Mouse (Mus musculus): ENCODE measurements around the gene Ccdc92b. TPM values are rescaled to one million over a fixed set of nuclear protein-coding genes. Genes with fewer than 3 reads are reported as not detected.

Gene Ccdc92b
- polyA plus RNA-seq, 1 experiment from 2014 or later, result 4.2 TPM

GRCm38 (mm10) chr11:74621974-74622669 is 2.7 kb downstream of the Ccdc92b start:
- H3K4me2 ChIP-seq (ENCODE audit: low read length), result no peak overlapping the region
- no peak overlapping the region for H3K9ac ChIP-seq (replicated peaks; ENCODE audit: low read length)
- peaks cover 6% of the 10 kb centered on the region; the same call in 1 of the 2 replicates for H3K4me1 ChIP-seq (ENCODE audit: control insufficient read depth, insufficient read depth, low read length)
- 77% methylated on average over 8 of the region's 8 CpGs for WGBS
- DNase-seq (no peak), ATAC-seq (ENCODE audit: low FRiP score, low TSS enrichment) (no peak)
- no peak overlapping the region for H3K4me3 ChIP-seq (replicated peaks; ENCODE audit: low read depth, low read length)
- H3K36me3 ChIP-seq (ENCODE audit: control insufficient read depth, insufficient read depth, low read length), result 0 out of 2 replicates have a peak, but pooled peaks cover 4% of the 10 kb centered on the region
- no peaks in the 10 kb centered on the region for H3K9me3 ChIP-seq (ENCODE audit: control insufficient read depth, low read length)
- H3K27me3 ChIP-seq (ENCODE audit: control insufficient read depth, insufficient read depth, low read length), result peaks cover 9% of the 10 kb centered on the region; the same call in 1 of the 2 replicates
- no peak overlapping the region for H3K27ac ChIP-seq (replicated peaks; ENCODE audit: low read depth, low read length)

- 0 out of 2 replicates have a peak, but pooled peaks cover 4% of the 10 kb centered on the region for H3K36me3 ChIP-seq (ENCODE audit: control insufficient read depth, insufficient read depth, low read length)
- DNase-seq (no peak), ATAC-seq (ENCODE audit: low FRiP score, low TSS enrichment) (no peak)
- 83% methylated on average over 6 of the region's 6 CpGs for WGBS
- H3K9me3 ChIP-seq (ENCODE audit: control insufficient read depth, low read length), result no peaks in the 10 kb centered on the region
- no peak overlapping the region for H3K4me2 ChIP-seq (ENCODE audit: low read length)
- H3K27ac ChIP-seq (replicated peaks; ENCODE audit: low read depth, low read length), result no peak overlapping the region
- H3K4me3 ChIP-seq (replicated peaks; ENCODE audit: low read depth, low read length), result no peak overlapping the region
- H3K27me3 ChIP-seq (ENCODE audit: control insufficient read depth, insufficient read depth, low read length), result peaks cover 7% of the 10 kb centered on the region; the same call in 1 of the 2 replicates
- peaks cover 6% of the 10 kb centered on the region; the same call in 1 of the 2 replicates for H3K4me1 ChIP-seq (ENCODE audit: control insufficient read depth, insufficient read depth, low read length)
- H3K9ac ChIP-seq (replicated peaks; ENCODE audit: low read length), result no peak overlapping the region
Observed at GRCm38 (mm10) chr11:74623693-74624092, 4.3 kb downstream of the Ccdc92b start.

GRCm38 (mm10) chr11:74625333-74625732 is 5.9 kb downstream of the Ccdc92b start:
- Histone ChIP-seq H3K9me3 (ENCODE audit: control insufficient read depth, low read length) (no peaks in the 10 kb centered on the region), H3K4me3 (replicated peaks; ENCODE audit: low read depth, low read length) (no peak overlapping the region), H3K9ac (replicated peaks; ENCODE audit: low read length) (no peak overlapping the region), H3K4me2 (ENCODE audit: low read length) (no peak overlapping the region), H3K27ac (replicated peaks; ENCODE audit: low read depth, low read length) (no peak overlapping the region), H3K36me3 (ENCODE audit: control insufficient read depth, insufficient read depth, low read length) (0 out of 2 replicates have a peak, but pooled peaks cover 4% of the 10 kb centered on the region), H3K4me1 (ENCODE audit: control insufficient read depth, insufficient read depth, low read length) (0 out of 2 replicates have a peak, but pooled peaks cover under 1% of the 10 kb centered on the region), H3K27me3 (ENCODE audit: control insufficient read depth, insufficient read depth, low read length) (no peaks in the 10 kb centered on the region)
- ATAC-seq (ENCODE audit: low FRiP score, low TSS enrichment) (no peak), DNase-seq (no peak)

GRCm38 (mm10) chr11:74627481-74627880 is 8.1 kb downstream of the Ccdc92b start:
- H3K36me3 ChIP-seq (ENCODE audit: control insufficient read depth, insufficient read depth, low read length), result 0 out of 2 replicates have a peak, but pooled peaks cover 4% of the 10 kb centered on the region
- H3K4me3 ChIP-seq (replicated peaks; ENCODE audit: low read depth, low read length), result no peak overlapping the region
- H3K27ac ChIP-seq (replicated peaks; ENCODE audit: low read depth, low read length), result no peak overlapping the region
- H3K4me1 ChIP-seq (ENCODE audit: control insufficient read depth, insufficient read depth, low read length), result no peaks in the 10 kb centered on the region
- 85% methylated on average over 3 of the region's 3 CpGs for WGBS
- DNase-seq, result no peak
- no peaks in the 10 kb centered on the region for H3K9me3 ChIP-seq (ENCODE audit: control insufficient read depth, low read length)
- no peak overlapping the region for H3K4me2 ChIP-seq (ENCODE audit: low read length)
- no peak overlapping the region for H3K9ac ChIP-seq (replicated peaks; ENCODE audit: low read length)
- no peak for ATAC-seq (ENCODE audit: low FRiP score, low TSS enrichment)
- H3K27me3 ChIP-seq (ENCODE audit: control insufficient read depth, insufficient read depth, low read length), result no peaks in the 10 kb centered on the region

GRCm38 (mm10) chr11:74631880-74632789 is 12.7 kb downstream of the Ccdc92b start:
- Histone ChIP-seq H3K36me3 (ENCODE audit: control insufficient read depth, insufficient read depth, low read length) (no peaks in the 10 kb centered on the region), H3K4me1 (ENCODE audit: control insufficient read depth, insufficient read depth, low read length) (peaks cover 2% of the 10 kb centered on the region), H3K9me3 (ENCODE audit: control insufficient read depth, low read length) (no peaks in the 10 kb centered on the region), H3K27ac (replicated peaks; ENCODE audit: low read depth, low read length) (no peak overlapping the region), H3K9ac (replicated peaks; ENCODE audit: low read length) (no peak overlapping the region), H3K4me2 (ENCODE audit: low read length) (no peak overlapping the region), H3K4me3 (replicated peaks; ENCODE audit: low read depth, low read length) (no peak overlapping the region), H3K27me3 (ENCODE audit: control insufficient read depth, insufficient read depth, low read length) (0 out of 2 replicates have a peak, but pooled peaks cover 4% of the 10 kb centered on the region)
- WGBS, result 69% methylated on average over 7 of the region's 7 CpGs
- DNase-seq, result no peak
- ATAC-seq (ENCODE audit: low FRiP score, low TSS enrichment), result no peak

GRCm38 (mm10) chr11:74634490-74635275 is 15.3 kb downstream of the Ccdc92b start:
- H3K27me3 ChIP-seq (ENCODE audit: control insufficient read depth, insufficient read depth, low read length), result 0 out of 2 replicates have a peak, but pooled peaks cover 4% of the 10 kb centered on the region
- DNase-seq, result peak; percentile 91
- H3K4me3 ChIP-seq (replicated peaks; ENCODE audit: low read depth, low read length), result no peak overlapping the region
- H3K4me2 ChIP-seq (ENCODE audit: low read length), result no peak overlapping the region
- WGBS, result 66% methylated on average over 5 of the region's 5 CpGs
- no peak for ATAC-seq (ENCODE audit: low FRiP score, low TSS enrichment)
- H3K9ac ChIP-seq (replicated peaks; ENCODE audit: low read length), result no peak overlapping the region
- no peaks in the 10 kb centered on the region for H3K36me3 ChIP-seq (ENCODE audit: control insufficient read depth, insufficient read depth, low read length)
- peaks cover 14% of the 10 kb centered on the region for H3K4me1 ChIP-seq (ENCODE audit: control insufficient read depth, insufficient read depth, low read length)
- no peak overlapping the region for H3K27ac ChIP-seq (replicated peaks; ENCODE audit: low read depth, low read length)
- H3K9me3 ChIP-seq (ENCODE audit: control insufficient read depth, low read length), result no peaks in the 10 kb centered on the region

GRCm38 (mm10) chr11:74637486-74637885 is 18.1 kb downstream of the Ccdc92b start:
- Histone ChIP-seq H3K9ac (replicated peaks; ENCODE audit: low read length) (peak overlapping the region; percentile 92), H3K4me2 (ENCODE audit: low read length) (peak overlapping the region; percentile 86), H3K4me3 (replicated peaks; ENCODE audit: low read depth, low read length) (peak overlapping the region; percentile 62), H3K36me3 (ENCODE audit: control insufficient read depth, insufficient read depth, low read length) (no peaks in the 10 kb centered on the region), H3K27ac (replicated peaks; ENCODE audit: low read depth, low read length) (peak overlapping the region; percentile 96), H3K4me1 (ENCODE audit: control insufficient read depth, insufficient read depth, low read length) (peaks cover 14% of the 10 kb centered on the region), H3K27me3 (ENCODE audit: control insufficient read depth, insufficient read depth, low read length) (0 out of 2 replicates have a peak, but pooled peaks cover 4% of the 10 kb centered on the region), H3K9me3 (ENCODE audit: control insufficient read depth, low read length) (no peaks in the 10 kb centered on the region)
- 17% methylated on average over 8 of the region's 8 CpGs for WGBS
- DNase-seq (peak; percentile 51), ATAC-seq (ENCODE audit: low FRiP score, low TSS enrichment) (peak; percentile 25; the same call in 1 of the 2 replicates)
